Mouse (Mus musculus) lung, postnatal 0 days (tissue): ENCODE data around the gene Ptprcap. TPM values are rescaled to one million over a fixed set of nuclear protein-coding genes. Genes with fewer than 3 reads are reported as not detected.
"Not testable (repeated sequence)": the region's sequence is repeated elsewhere in the genome, so short reads cannot be mapped to it uniquely, and the experiment has no call there.

Experiments used
- ATAC-seq: fragments of 200-750 bp; cut with Nextera tagmentation; 2 replicates; pipeline ENCODE4 v1.8.0; 2017; ENCODE audit warnings: moderate library complexity
- DNase-seq: peaks from one replicate; pipeline ENCODE4 v3.0.0-alpha.2; 2016; ENCODE audit warnings: low spot score
- H3K27ac ChIP-seq: fragments of 300-500 bp; sonication (generic); 2 replicates; pipeline ENCODE4 v1.5.1; 2014; ENCODE audit warnings: antibody characterized with exemption, mild to moderate bottlenecking, low read length, mixed read lengths
- H3K27me3 ChIP-seq: fragments of 300-500 bp; sonication (generic); replicated peaks from 2 replicates; pipeline ENCODE4 v1.6.1; 2014; ENCODE audit warnings: low read length, mixed read lengths; ENCODE audit not compliant: insufficient read depth
- H3K36me3 ChIP-seq: fragments of 300-500 bp; sonication (generic); 2 replicates; pipeline ENCODE4 v1.6.1; 2014; ENCODE audit warnings: low read length, mixed read lengths; ENCODE audit not compliant: insufficient read depth
- H3K4me1 ChIP-seq: fragments of 300-500 bp; sonication (generic); 2 replicates; pipeline ENCODE4 v1.6.1; 2014; ENCODE audit warnings: antibody characterized with exemption, low read depth, low read length, mixed read lengths; ENCODE audit not compliant: insufficient read depth
- H3K4me2 ChIP-seq: fragments of 300-500 bp; sonication (generic); replicated peaks from 2 replicates; pipeline ENCODE4 v1.6.1; 2014; ENCODE audit warnings: low read depth, mild to moderate bottlenecking, low read length, moderate library complexity, mixed read lengths
- H3K4me3 ChIP-seq: fragments of 300-500 bp; sonication (generic); 2 replicates; pipeline ENCODE4 v1.5.1; 2014; ENCODE audit warnings: low read depth, low read length
- H3K9ac ChIP-seq: fragments of 300-500 bp; sonication (generic); replicated peaks from 2 replicates; pipeline ENCODE4 v1.6.1; 2014; ENCODE audit warnings: low read depth, mild to moderate bottlenecking
- H3K9me3 ChIP-seq: fragments of 300-500 bp; sonication (generic); 2 replicates; pipeline ENCODE4 v1.6.1; 2016; ENCODE audit warnings: low read length, mixed read lengths
- CTCF ChIP-seq: IDR thresholded peaks from 2 replicates; pipeline ENCODE4 v1.5.1; 2016; ENCODE audit warnings: antibody characterized with exemption, mild to moderate bottlenecking
- EP300 ChIP-seq: IDR thresholded peaks from 2 replicates; pipeline ENCODE4 v1.6.1; 2016; ENCODE audit warnings: antibody characterized with exemption, mild to moderate bottlenecking, control low read depth
- WGBS: fragments of 180-500 bp; shearing (Covaris S2); extraction: QIAGEN DNeasy Blood & Tissue Kit; methylation state at CpG from one replicate; pipeline ENCODE4 v1.1.7; 2014; 5-methylcytosine and 5-hydroxymethylcytosine counted together
- polyA plus RNA-seq: library from polyadenylated mRNA; unstranded; fragments of >200 nt; fragmentation: Nextera tagmentation; extraction: Ambion mirVana; gene quantifications from 2 replicates; pipeline ENCODE4 v1.2.1, GENCODE M21; 2015

The Ptprcap gene
- polyA plus RNA-seq, 1 experiment from 2014 or later, result 3.7 TPM

DNA sequence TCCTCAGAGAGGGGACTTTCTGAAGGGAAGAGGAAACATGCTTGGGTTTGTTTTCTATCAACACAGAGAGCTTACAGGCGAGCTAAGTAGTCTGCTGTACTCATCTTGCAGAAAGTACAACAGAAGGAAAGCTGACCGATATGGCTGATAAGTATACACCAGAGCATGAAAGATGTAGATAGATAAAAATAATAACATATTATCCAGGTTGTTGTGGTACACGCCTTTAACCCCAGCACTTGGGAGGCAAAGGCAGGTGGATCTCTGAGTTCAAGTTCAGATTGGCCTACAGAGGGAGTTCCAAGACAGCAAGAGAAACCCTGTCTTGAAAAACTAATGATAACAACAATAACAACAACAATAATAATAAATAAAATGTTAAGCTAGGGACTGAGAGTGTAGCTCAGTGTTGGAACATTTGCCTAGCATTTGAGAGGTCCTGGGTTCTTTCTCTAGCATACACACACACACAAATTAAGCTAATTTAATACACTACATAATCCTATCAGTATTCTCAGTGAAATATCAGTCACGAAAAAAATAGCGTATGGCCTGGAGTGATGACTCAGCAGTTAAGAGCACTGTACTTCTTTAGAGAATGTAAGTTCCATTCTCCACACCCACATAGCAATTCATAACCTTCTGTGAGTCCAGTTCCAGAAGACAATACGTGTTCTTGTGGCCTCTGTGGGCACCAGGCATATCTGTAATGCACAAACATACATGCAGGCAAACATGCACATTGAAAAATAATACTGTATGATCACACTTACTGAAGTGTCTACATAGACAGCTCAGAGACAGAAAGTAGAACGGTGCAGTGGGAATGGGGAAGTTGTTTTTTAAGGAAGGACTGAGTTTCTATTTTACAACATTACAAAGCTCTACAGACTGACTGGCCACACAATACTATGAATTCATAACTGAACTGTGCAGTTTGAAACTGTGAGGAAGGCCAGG lies 30.7 kb upstream of the Ptprcap start:
- H3K27ac ChIP-seq, result no peak overlapping the region
- WGBS, result 75% methylated on average over 7 of the region's 7 CpGs
- no peaks in the 10 kb centered on the region for H3K36me3 ChIP-seq
- TF ChIP-seq CTCF (no peak; the same call in 1 of the 2 replicates), EP300 (no peak)
- H3K27me3 ChIP-seq, result no peaks in the 10 kb centered on the region
- no peak overlapping the region for H3K4me2 ChIP-seq
- DNase-seq (no peak), ATAC-seq (no peak)
- no peaks in the 10 kb centered on the region for H3K9me3 ChIP-seq
- no peak overlapping the region for H3K4me3 ChIP-seq
- H3K4me1 ChIP-seq, result peaks cover 9% of the 10 kb centered on the region
- no peak overlapping the region for H3K9ac ChIP-seq

DNA sequence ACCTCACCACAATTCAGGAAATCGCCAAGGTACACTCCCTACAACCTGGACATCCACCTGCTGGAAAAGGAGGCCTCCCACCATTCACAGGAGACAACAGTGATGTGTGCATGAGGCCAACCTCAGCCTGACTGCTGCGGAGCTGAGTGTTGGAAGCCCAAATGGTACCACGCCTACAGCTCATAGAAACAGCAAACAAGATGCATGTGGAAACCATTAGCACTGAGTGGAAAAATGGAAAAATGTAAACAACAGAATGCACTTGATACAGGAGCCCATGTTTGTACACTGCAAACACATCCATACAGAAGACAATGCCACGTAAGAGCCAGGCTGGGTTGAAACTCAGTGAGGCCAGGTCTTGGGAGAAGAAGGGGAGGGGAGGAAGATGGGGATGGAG lies 29.0 kb upstream of the Ptprcap start:
- H3K9me3 ChIP-seq, result no peaks in the 10 kb centered on the region
- H3K27ac ChIP-seq, result no peak overlapping the region
- H3K9ac ChIP-seq, result no peak overlapping the region
- peaks cover 7% of the 10 kb centered on the region; the same call in 1 of the 2 replicates for H3K36me3 ChIP-seq
- TF ChIP-seq EP300 (no peak), CTCF (no peak)
- H3K4me1 ChIP-seq, result peaks cover 9% of the 10 kb centered on the region
- H3K4me2 ChIP-seq, result no peak overlapping the region
- DNase-seq (no peak), ATAC-seq (no peak)
- H3K4me3 ChIP-seq, result no peak overlapping the region
- 59% methylated on average over 4 of the region's 4 CpGs for WGBS
- no peaks in the 10 kb centered on the region for H3K27me3 ChIP-seq

DNA sequence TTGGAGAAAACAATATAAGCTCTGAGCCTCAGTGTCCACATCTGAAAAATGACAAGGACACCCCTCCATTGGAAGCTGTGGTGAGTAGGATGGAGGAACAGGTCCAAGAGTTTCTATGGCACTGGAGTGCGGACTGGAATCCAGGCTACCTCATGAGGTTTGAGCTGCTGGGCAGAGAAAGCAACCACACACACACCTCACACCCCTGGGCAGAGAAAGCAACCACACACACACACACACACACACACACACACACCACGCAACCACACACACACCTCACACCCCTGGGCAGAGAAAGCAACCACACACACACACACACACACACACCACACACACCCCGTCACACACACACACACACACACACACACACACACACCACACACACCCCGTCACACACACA lies 28.1 kb upstream of the Ptprcap start:
- H3K9me3 ChIP-seq, H3K36me3 ChIP-seq, H3K4me1 ChIP-seq, H3K9ac ChIP-seq, H3K27ac ChIP-seq, DNase-seq, H3K27me3 ChIP-seq: not testable (repeated sequence)
- ATAC-seq, result peak; percentile 12
- H3K4me2 ChIP-seq, result peak overlapping the region; percentile 71
- H3K4me3 ChIP-seq, result peak overlapping the region; percentile 70
- 9% methylated on average over 4 of the region's 4 CpGs for WGBS

DNA sequence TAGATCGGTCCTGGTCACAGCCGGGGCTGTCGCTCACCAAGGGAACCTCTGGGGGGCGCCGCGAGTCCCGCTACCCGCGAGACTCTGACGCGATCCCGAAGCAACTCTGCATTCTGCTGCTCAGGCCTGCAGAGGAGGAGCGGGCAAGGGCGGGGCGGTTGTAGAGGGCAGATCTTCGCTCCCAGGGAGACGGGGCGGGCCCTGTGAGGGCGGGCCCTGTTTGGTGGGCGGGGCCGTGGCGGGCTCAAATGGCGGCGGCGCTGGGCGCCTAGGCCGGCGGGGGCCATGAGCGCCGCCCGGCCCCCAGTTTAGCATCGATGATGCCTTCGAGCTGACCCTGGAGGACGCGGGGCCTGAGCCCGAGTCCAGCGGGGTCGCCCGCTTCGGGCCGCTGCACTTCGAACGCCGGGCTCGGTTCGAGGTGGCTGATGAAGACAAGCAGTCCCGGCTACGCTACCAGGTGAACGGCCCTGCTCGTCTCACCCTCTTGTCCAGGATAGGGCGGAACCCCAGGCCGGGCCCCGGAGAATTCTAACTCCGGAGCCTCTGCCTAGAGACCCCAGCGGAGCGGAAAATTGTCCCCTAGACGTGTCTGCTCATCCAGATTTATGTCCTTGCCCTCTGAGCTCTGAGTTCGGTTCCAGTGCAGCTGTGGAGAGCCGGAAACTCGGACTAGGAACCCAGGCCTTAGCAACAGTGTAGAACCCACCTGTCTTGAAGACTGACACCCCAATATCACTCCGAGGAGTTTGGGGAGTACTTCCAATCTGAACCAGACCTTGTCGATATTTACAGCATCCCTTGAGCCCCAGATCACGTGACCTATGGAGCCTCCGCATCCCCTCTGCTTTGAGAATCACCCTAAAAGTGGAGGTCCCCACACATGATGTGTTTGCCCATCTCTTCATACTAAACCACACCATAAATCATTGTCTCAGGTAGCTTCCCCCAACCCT lies 27.4 kb upstream of the Ptprcap start, which contains the start of gene Aip:
Gene Aip, minus strand, starts transcription at position 118 of the 956 bp plus-strand sequence.
- TF ChIP-seq EP300, result no peak
- TF ChIP-seq CTCF, result peak; percentile 79
- no peaks in the 10 kb centered on the region for H3K9me3 ChIP-seq
- peak; percentile 94 for ATAC-seq
- no peaks in the 10 kb centered on the region for H3K27me3 ChIP-seq
- H3K9ac ChIP-seq, result peak within 1 kb of the TSS; percentile 81
- peak; percentile 100 for DNase-seq
- H3K4me3 ChIP-seq, result peak within 1 kb of the TSS; percentile 70
- H3K27ac ChIP-seq, result peak within 1 kb of the TSS; percentile 11; the same call in 1 of the 2 replicates
- peaks cover 10% of the 10 kb centered on the region; the same call in 1 of the 2 replicates for H3K36me3 ChIP-seq
- peak within 1 kb of the TSS; percentile 71 for H3K4me2 ChIP-seq
- 2% methylated on average over 54 of the region's 64 CpGs for WGBS
- H3K4me1 ChIP-seq, result peaks cover 5% of the 10 kb centered on the region

DNA sequence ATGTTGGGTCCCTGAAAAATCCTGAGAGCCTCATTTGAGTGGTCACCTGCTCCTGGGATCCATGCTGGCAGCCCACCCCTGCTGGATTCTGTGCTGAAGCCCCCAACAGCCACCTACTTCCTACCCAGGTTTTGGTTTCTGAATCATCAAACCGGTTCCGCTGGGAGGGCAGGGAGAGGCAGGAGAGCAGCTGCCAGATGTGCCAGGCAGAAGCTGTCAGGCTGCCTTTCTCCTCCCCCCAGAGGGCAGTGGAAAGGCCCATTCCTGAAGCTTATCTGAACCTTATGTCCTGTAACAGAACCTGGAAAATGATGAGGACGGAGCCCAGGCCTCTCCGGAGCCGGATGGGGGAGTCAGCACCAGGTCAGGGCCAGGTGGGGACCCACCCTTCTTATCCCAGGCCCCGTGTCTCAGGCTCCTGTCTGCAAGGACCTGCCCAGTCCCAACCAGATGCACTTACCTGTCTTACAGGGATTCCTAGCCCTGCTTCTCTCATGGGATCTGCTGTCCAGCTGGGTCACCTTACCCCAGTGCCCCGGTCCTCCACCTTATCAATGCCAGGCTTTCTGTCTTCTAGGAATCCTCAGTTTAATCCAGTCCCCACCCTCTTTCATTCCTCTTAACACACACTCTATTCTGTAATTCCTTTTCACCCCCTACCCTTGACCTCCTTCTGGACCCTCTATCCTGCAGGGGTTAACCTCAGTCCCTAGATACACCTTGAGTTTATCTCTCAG lies 26.5 kb upstream of the Ptprcap start:
- Histone ChIP-seq H3K4me1 (peaks cover 5% of the 10 kb centered on the region), H3K27me3 (no peaks in the 10 kb centered on the region), H3K9me3 (no peaks in the 10 kb centered on the region), H3K9ac (peak overlapping the region; percentile 81), H3K27ac (no peak overlapping the region), H3K4me2 (peak overlapping the region; percentile 71), H3K36me3 (peaks cover 16% of the 10 kb centered on the region; the same call in 1 of the 2 replicates), H3K4me3 (peak overlapping the region; percentile 70)
- ATAC-seq, result no peak
- DNase-seq, result peak; percentile 44
- WGBS, result 50% methylated on average over 7 of the region's 7 CpGs
- TF ChIP-seq EP300, result no peak
- no peak for TF ChIP-seq CTCF
